Mouse (Mus musculus): ENCODE data around the gene Dctn2. TPM values are rescaled to one million over a fixed set of nuclear protein-coding genes. Genes with fewer than 3 reads are reported as not detected.
A peak's percentile ranks its signal among the peaks of the same experiment; 100 is the strongest.

The Dctn2 gene
- total and polyA plus RNA-seq, 3 experiments, result 66.3 to 91.9 (median 79.1) TPM

GRCm38 (mm10) chr10:127321621-127322020, 55.5 kb downstream of the Dctn2 start, which contains the start of gene Arhgap9:
Gene Arhgap9 (plus strand): TSS chr10:127321964.
- H3K4me2 ChIP-seq (ENCODE audit: insufficient read depth, low read depth, poor library complexity, severe bottlenecking), result 0 out of 2 replicates have a peak within 1 kb of the TSS, but pooled peaks have one; percentile 97
- in situ Hi-C loops (cut with MboI; ENCODE audit: low pct_ligation_motif_present, low pct_unique_long_range_greater_than_20kb, low sequenced_read_pairs), result no loop called here
- no peaks in the 10 kb centered on the region for H3K79me2 ChIP-seq (replicated peaks; ENCODE audit: control insufficient read depth, extremely low read depth, insufficient read depth, poor library complexity, severe bottlenecking)
- DNase-seq (ENCODE audit: extremely low read depth), result no peak
- H3K27ac ChIP-seq (ENCODE audit: insufficient read depth, low read depth), result no peak within 1 kb of the TSS
- H3K27me3 ChIP-seq (replicated peaks), result no peaks in the 10 kb centered on the region
- peaks cover 10 to 14% of the 10 kb centered on the region in 2 experiments for H3K36me3 ChIP-seq (replicated peaks in 1 of 2; ENCODE audit: control insufficient read depth in 1 of 2, insufficient read depth in 1 of 2, low read length in 1 of 2)
- no peak within 1 kb of the TSS for H3K9ac ChIP-seq (ENCODE audit: insufficient read depth, low read depth)
- peak within 1 kb of the TSS in 2 of 3 experiments; percentile 58 to 75 for H3K4me3 ChIP-seq (replicated peaks in 1 of 3; ENCODE audit: low read depth in 2 of 3, low read length in 2 of 3, poor library complexity in 1 of 3)
- H3K4me1 ChIP-seq (ENCODE audit: control insufficient read depth in 1 of 2, insufficient read depth in 2 of 2), result peaks cover 5 to 36% of the 10 kb centered on the region in 2 experiments
- dilution Hi-C loops (cut with MboI; ENCODE audit: extremely low pct_ligation_motif_present, extremely low pct_unique_long_range_greater_than_20kb, low sequenced_read_pairs), result no loop called here
- H3K9me3 ChIP-seq (replicated peaks; ENCODE audit: low read length), result no peaks in the 10 kb centered on the region
- TF ChIP-seq TCF12 (IDR thresholded peaks at IDR 0.05; ENCODE audit: low read depth, low read length) (no peak), USF2 (conservative IDR thresholded peaks at IDR 0.05; ENCODE audit: low read depth, low read length) (no peak), IRF4 (IDR thresholded peaks at IDR 0.05; ENCODE audit: low read depth, low read length) (no peak), POLR2AphosphoS2 (IDR thresholded peaks at IDR 0.05; ENCODE audit: low read depth, low read length) (no peak), MAFK (IDR thresholded peaks at IDR 0.05; ENCODE audit: insufficient replicate concordance, low read length) (no peak), JUN (IDR thresholded peaks at IDR 0.05; ENCODE audit: insufficient read depth, low read depth, low read length) (no peak), RAD21 (IDR thresholded peaks at IDR 0.05; ENCODE audit: low read depth, low read length) (no peak), MXI1 (IDR thresholded peaks at IDR 0.05; ENCODE audit: low read depth, low read length) (no peak), MAX (IDR thresholded peaks at IDR 0.05; ENCODE audit: low read length) (no peak), NELFE (IDR thresholded peaks at IDR 0.05; ENCODE audit: low read depth, low read length) (no peak), SMC3 (IDR thresholded peaks at IDR 0.05; ENCODE audit: low read depth, low read length) (no peak), CTCF (conservative IDR thresholded peaks at IDR 0.05 in 1 of 2, IDR thresholded peaks at IDR 0.05 in 1 of 2; ENCODE audit: low read depth in 2 of 2, low read length in 2 of 2) (no peak), ELF1 (IDR thresholded peaks at IDR 0.05; ENCODE audit: low read depth, low read length) (no peak), POLR2A (IDR thresholded peaks at IDR 0.05; ENCODE audit: low read depth, low read length) (no peak), E2F4 (IDR thresholded peaks at IDR 0.05; ENCODE audit: insufficient replicate concordance, low read depth, low read length) (no peak), RCOR1 (conservative IDR thresholded peaks at IDR 0.05; ENCODE audit: low read depth, low read length) (no peak)

GRCm38 (mm10) chr10:127322178-127322577, 56.0 kb downstream of the Dctn2 start:
- no peak overlapping the region for H3K27ac ChIP-seq (ENCODE audit: insufficient read depth, low read depth)
- peaks cover 5 to 36% of the 10 kb centered on the region in 2 experiments for H3K4me1 ChIP-seq (ENCODE audit: control insufficient read depth in 1 of 2, insufficient read depth in 2 of 2)
- H3K79me2 ChIP-seq (replicated peaks; ENCODE audit: control insufficient read depth, extremely low read depth, insufficient read depth, poor library complexity, severe bottlenecking), result no peaks in the 10 kb centered on the region
- in situ Hi-C loops (cut with MboI; ENCODE audit: low pct_ligation_motif_present, low pct_unique_long_range_greater_than_20kb, low sequenced_read_pairs) (no loop called here), dilution Hi-C loops (cut with MboI; ENCODE audit: extremely low pct_ligation_motif_present, extremely low pct_unique_long_range_greater_than_20kb, low sequenced_read_pairs) (no loop called here)
- H3K27me3 ChIP-seq (replicated peaks), result no peaks in the 10 kb centered on the region
- H3K4me3 ChIP-seq (replicated peaks in 1 of 3; ENCODE audit: low read depth in 2 of 3, low read length in 2 of 3, poor library complexity in 1 of 3), result no peak overlapping the region
- DNase-seq (ENCODE audit: extremely low read depth), result no peak
- no peak overlapping the region for H3K4me2 ChIP-seq (ENCODE audit: insufficient read depth, low read depth, poor library complexity, severe bottlenecking)
- H3K9me3 ChIP-seq (replicated peaks; ENCODE audit: low read length), result no peaks in the 10 kb centered on the region
- H3K9ac ChIP-seq (ENCODE audit: insufficient read depth, low read depth), result no peak overlapping the region
- H3K36me3 ChIP-seq (replicated peaks in 1 of 2; ENCODE audit: control insufficient read depth in 1 of 2, insufficient read depth in 1 of 2, low read length in 1 of 2), result peaks cover 14 to 20% of the 10 kb centered on the region in 2 experiments
- TF ChIP-seq EP300 (IDR thresholded peaks at IDR 0.05; ENCODE audit: low read length) (no peak), MXI1 (IDR thresholded peaks at IDR 0.05; ENCODE audit: low read depth, low read length) (no peak), ELF1 (IDR thresholded peaks at IDR 0.05; ENCODE audit: low read depth, low read length) (no peak), HCFC1 (IDR thresholded peaks at IDR 0.05; ENCODE audit: low read depth, low read length) (no peak), TBP (conservative IDR thresholded peaks at IDR 0.05; ENCODE audit: low read depth, low read length) (no peak), MAZ (IDR thresholded peaks at IDR 0.05; ENCODE audit: low read depth, low read length) (no peak), UBTF (IDR thresholded peaks at IDR 0.05; ENCODE audit: low read depth, low read length) (no peak), POLR2AphosphoS2 (IDR thresholded peaks at IDR 0.05; ENCODE audit: low read depth, low read length) (no peak), GABPA (IDR thresholded peaks at IDR 0.05; ENCODE audit: insufficient replicate concordance, low read depth, low read length) (no peak), USF1 (IDR thresholded peaks at IDR 0.05; ENCODE audit: low read depth, low read length) (no peak), SIN3A (IDR thresholded peaks at IDR 0.05; ENCODE audit: low read length) (no peak), RAD21 (IDR thresholded peaks at IDR 0.05; ENCODE audit: low read depth, low read length) (no peak)
